Mouse (Mus musculus): ENCODE measurements at regions not wholly inside any gene's neighbourhood (a gene's known extent, or its start where the extent isn't known, plus 50 kb on each side); places are given as distances from the start of the nearest gene placed in this dataset.

DNA sequence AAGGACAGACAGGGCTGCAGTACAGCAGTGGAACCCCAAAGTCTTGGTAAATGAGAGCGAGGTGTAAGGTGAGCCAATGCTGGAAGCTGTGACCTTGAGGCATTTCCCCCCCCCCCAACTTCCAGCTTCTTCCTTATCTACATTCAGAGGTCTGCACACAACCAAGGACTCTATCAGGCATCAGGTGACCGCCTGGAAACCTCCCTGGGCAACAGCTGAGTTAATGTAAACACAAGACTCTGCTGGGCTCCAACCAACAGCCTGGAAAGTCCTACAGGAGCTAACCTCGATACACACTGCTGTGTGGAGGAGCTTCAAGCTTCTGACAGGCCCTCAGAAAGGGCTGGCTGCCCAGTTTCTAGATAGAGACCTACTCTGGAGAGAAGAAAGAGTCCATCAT is 189.4 kb upstream of the Igsf21 start:
- Histone ChIP-seq H3K9me3 (ENCODE audit: low read length) (no peaks in the 10 kb centered on the region), H3K4me1 (ENCODE audit: insufficient read depth) (no peaks in the 10 kb centered on the region), H3K4me3 (ENCODE audit: low read depth, low read length) (no peak overlapping the region), H3K36me3 (ENCODE audit: insufficient read depth) (no peaks in the 10 kb centered on the region), H3K9ac (no peak overlapping the region), H3K27me3 (ENCODE audit: insufficient read depth, low read length) (no peaks in the 10 kb centered on the region), H3K4me2 (ENCODE audit: low read depth) (no peak overlapping the region), H3K27ac (ENCODE audit: low read depth, low read length) (no peak overlapping the region)
- WGBS, result 74% methylated on average over 3 of the region's 3 CpGs
- DNase-seq (no peak), ATAC-seq (no peak)
- no peak for TF ChIP-seq CTCF (IDR thresholded peaks at IDR 0.05; ENCODE audit: low read depth)

DNA sequence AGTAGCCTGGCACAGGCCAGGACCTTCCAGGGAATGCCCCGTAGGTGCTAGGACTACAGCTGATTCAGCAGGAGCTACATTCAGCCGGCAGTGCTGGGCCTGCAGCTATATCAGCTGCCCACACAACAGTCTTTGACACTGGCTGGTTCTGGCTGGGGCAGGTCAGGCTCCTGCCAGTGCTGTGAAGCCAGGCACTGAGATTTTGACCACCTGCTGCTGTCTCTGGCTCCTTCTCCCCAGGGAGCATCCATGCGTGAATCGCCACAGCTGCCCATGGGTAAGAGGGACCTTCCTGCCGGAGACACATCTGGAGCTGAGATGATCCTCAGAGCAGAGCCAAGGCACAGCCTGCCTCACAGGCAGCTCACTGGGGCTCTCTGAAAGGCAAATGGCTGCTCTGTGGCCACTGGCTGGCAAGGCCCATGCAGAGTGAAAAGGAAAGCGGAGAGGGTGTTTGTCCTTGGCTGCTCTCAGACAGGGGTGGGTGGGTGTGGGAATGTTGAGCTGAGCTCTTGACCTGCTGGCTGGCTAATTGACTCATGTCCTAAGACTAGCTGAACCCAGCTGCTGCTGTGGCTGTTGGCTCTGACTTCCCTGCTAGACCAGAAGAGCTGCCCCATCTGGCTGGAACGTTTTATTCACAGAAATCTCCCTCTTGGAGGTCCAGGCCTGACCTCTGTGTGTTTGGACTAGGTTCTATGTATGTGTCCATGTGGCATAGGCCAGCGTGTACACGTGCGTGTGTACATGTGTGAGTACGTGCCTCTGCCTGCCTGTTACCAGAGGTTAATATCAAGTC is 187.4 kb upstream of the Igsf21 start:
- Histone ChIP-seq H3K4me1 (ENCODE audit: insufficient read depth) (no peaks in the 10 kb centered on the region), H3K4me3 (ENCODE audit: low read depth, low read length) (no peak overlapping the region), H3K36me3 (ENCODE audit: insufficient read depth) (no peaks in the 10 kb centered on the region), H3K9ac (no peak overlapping the region), H3K27me3 (ENCODE audit: insufficient read depth, low read length) (no peaks in the 10 kb centered on the region), H3K27ac (ENCODE audit: low read depth, low read length) (no peak overlapping the region), H3K4me2 (ENCODE audit: low read depth) (no peak overlapping the region), H3K9me3 (ENCODE audit: low read length) (no peaks in the 10 kb centered on the region)
- WGBS, result 66% methylated on average over 11 of the region's 11 CpGs
- no peak for TF ChIP-seq CTCF (IDR thresholded peaks at IDR 0.05; ENCODE audit: low read depth)
- ATAC-seq (no peak), DNase-seq (no peak)

DNA sequence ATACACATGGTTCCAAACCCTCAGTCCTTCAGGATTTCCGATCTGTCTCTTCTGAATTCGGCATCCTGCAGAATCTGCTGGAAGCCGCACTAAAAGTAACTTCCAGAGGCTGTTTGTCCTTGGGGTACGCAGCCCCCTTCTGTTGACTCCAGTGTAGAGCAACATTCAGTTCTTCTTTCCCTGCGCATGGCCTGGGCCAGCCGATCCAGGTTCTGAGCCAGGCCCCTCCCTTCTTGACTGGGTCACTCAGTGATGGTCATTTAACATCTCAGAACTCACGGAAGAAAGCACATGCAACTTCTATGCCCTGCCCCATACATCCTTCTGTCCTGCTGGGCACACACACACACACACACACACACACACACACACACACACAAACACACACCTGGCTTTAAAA is 185.5 kb upstream of the Igsf21 start:
- H3K36me3 ChIP-seq (ENCODE audit: insufficient read depth), result no peaks in the 10 kb centered on the region
- no peak overlapping the region for H3K4me2 ChIP-seq (ENCODE audit: low read depth)
- DNase-seq, result no peak
- H3K27ac ChIP-seq (ENCODE audit: low read depth, low read length), result no peak overlapping the region
- H3K9me3 ChIP-seq (ENCODE audit: low read length), result no peaks in the 10 kb centered on the region
- H3K4me3 ChIP-seq (ENCODE audit: low read depth, low read length), result no peak overlapping the region
- no peak for ATAC-seq
- no peak overlapping the region for H3K9ac ChIP-seq
- WGBS, result 76% methylated on average over 7 of the region's 7 CpGs
- no peaks in the 10 kb centered on the region for H3K4me1 ChIP-seq (ENCODE audit: insufficient read depth)
- TF ChIP-seq CTCF (IDR thresholded peaks at IDR 0.05; ENCODE audit: low read depth), result no peak
- no peaks in the 10 kb centered on the region for H3K27me3 ChIP-seq (ENCODE audit: insufficient read depth, low read length)

DNA sequence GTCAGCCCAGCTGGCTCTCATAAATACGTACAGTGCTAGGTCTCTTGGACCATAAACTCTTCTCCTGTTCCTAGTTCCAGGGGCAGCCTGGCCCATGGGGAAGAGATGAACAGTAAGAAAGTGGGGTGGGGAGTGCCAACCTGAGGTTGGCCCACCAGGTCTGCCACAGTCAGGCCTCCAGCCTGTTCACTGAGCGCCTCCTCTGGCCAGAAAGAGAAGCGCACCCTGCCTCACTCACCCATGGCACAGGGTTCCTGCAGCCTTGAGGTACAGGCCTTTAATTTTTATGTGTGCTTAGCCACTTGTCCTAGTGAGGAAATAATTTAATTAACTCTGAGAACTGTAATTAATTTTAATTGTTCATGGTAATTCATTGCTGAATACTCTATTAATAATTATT is 180.5 kb upstream of the Igsf21 start:
- no peaks in the 10 kb centered on the region for H3K4me1 ChIP-seq (ENCODE audit: insufficient read depth)
- no peak for ATAC-seq
- 79% methylated on average over 3 of the region's 3 CpGs for WGBS
- no peaks in the 10 kb centered on the region for H3K9me3 ChIP-seq (ENCODE audit: low read length)
- no peak for DNase-seq
- TF ChIP-seq CTCF (IDR thresholded peaks at IDR 0.05; ENCODE audit: low read depth), result peak; percentile 32; the same call in 1 of the 2 replicates
- no peak overlapping the region for H3K4me3 ChIP-seq (ENCODE audit: low read depth, low read length)
- H3K9ac ChIP-seq, result no peak overlapping the region
- H3K27me3 ChIP-seq (ENCODE audit: insufficient read depth, low read length), result no peaks in the 10 kb centered on the region
- no peaks in the 10 kb centered on the region for H3K36me3 ChIP-seq (ENCODE audit: insufficient read depth)
- H3K27ac ChIP-seq (ENCODE audit: low read depth, low read length), result no peak overlapping the region
- no peak overlapping the region for H3K4me2 ChIP-seq (ENCODE audit: low read depth)

DNA sequence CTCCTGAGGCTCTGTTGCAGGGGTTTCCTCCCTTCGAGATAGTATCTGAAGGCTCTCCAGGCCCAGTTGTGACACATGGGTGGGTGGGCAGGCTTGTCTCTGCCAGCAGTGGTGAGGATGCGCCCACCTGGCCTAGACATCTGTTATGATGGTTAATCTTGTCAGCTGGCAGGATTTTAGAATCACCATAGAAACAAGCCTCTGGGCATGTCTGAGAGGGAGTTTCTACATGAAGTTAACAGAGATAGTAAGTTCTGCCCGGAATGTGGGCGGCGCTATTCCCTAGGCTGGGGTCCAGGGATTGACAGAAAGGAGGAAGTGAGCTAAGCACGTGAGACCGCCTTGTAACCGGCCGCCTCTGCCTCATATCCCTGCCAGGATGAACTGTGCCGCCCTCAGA is 177.2 kb upstream of the Igsf21 start:
- H3K36me3 ChIP-seq (ENCODE audit: insufficient read depth), result no peaks in the 10 kb centered on the region
- H3K9me3 ChIP-seq (ENCODE audit: low read length), result no peaks in the 10 kb centered on the region
- no peak overlapping the region for H3K27ac ChIP-seq (ENCODE audit: low read depth, low read length)
- H3K27me3 ChIP-seq (ENCODE audit: insufficient read depth, low read length), result no peaks in the 10 kb centered on the region
- ATAC-seq (no peak), DNase-seq (peak; percentile 35)
- WGBS, result 88% methylated on average over 10 of the region's 10 CpGs
- H3K4me3 ChIP-seq (ENCODE audit: low read depth, low read length), result no peak overlapping the region
- no peak overlapping the region for H3K9ac ChIP-seq
- H3K4me2 ChIP-seq (ENCODE audit: low read depth), result no peak overlapping the region
- no peaks in the 10 kb centered on the region for H3K4me1 ChIP-seq (ENCODE audit: insufficient read depth)
- TF ChIP-seq CTCF (IDR thresholded peaks at IDR 0.05; ENCODE audit: low read depth), result no peak

DNA sequence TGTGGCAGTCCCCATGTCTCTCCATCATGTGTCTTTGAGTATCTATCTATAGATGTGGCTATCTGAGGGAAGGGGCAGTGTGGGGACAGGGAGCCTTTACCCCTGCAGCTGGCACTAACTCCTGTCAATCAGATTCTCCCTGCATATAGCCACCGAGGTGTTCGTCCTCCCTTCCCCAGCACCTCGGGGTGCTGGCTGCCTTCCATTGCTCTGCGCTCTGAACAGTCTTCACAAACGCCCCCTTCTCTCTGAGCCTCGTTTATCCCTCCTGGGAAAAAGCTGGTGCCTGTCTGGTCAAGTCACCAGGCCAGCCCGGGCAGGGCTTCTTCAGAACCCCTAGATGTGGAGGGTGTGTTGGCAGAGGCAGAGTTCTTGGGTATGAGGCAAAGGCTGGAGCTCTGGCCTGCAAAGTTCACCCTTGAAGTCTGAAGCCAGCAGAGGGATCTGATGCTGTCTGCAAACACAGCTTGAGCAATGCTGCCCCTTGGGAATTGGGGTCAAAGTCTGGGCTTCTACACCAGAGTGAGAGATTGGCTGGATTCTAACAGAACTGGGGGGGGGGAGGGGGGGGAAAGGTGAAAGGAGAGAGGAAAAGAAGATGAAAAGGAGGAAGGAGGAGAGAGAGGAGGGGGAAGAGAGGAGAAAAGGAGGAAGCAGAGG is 175.5 kb upstream of the Igsf21 start:
- WGBS, result 49% methylated on average over 7 of the region's 7 CpGs
- no peak overlapping the region for H3K4me3 ChIP-seq (ENCODE audit: low read depth, low read length)
- no peaks in the 10 kb centered on the region for H3K9me3 ChIP-seq (ENCODE audit: low read length)
- no peak overlapping the region for H3K27ac ChIP-seq (ENCODE audit: low read depth, low read length)
- H3K4me1 ChIP-seq (ENCODE audit: insufficient read depth), result no peaks in the 10 kb centered on the region
- H3K9ac ChIP-seq, result no peak overlapping the region
- ATAC-seq, result no peak
- DNase-seq, result no peak
- H3K36me3 ChIP-seq (ENCODE audit: insufficient read depth), result no peaks in the 10 kb centered on the region
- no peak overlapping the region for H3K4me2 ChIP-seq (ENCODE audit: low read depth)
- TF ChIP-seq CTCF (IDR thresholded peaks at IDR 0.05; ENCODE audit: low read depth), result no peak
- H3K27me3 ChIP-seq (ENCODE audit: insufficient read depth, low read length), result no peaks in the 10 kb centered on the region

DNA sequence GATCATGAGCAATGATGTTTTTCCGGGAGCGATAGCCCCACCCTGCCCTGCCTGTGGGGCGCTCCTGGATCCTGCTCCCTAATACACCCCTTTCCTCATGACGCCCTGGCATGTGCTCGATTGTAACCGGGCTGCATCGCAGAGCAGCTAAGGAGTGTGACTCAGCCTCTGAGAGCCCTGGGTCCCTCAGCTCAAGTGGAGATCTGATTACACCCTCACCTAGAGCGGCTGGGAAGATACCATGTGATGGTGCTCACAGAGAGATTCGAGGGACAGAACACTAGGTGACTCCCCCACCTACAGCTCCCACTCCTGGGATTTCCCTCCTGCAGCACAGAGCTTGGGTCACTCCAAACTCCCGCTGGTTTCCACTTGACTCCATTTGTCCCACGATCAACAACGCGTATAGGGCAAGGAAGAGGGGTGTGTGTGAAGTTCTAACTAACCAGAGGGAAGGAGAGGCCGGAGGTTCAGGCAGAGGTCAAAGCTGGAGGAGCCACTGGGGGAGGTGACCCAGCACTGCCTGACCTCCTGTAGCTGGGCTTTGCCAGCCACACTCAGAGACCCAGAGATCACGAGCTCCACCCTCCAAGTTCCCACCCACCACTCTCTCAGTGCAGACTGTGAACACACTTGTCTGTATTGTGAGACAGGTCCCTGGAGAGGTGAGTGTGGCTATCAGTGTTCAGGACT is 173.3 kb upstream of the Igsf21 start:
- ATAC-seq (no peak), DNase-seq (no peak)
- no peak for TF ChIP-seq CTCF (IDR thresholded peaks at IDR 0.05; ENCODE audit: low read depth)
- Histone ChIP-seq H3K9me3 (ENCODE audit: low read length) (no peaks in the 10 kb centered on the region), H3K27ac (ENCODE audit: low read depth, low read length) (no peak overlapping the region), H3K4me2 (ENCODE audit: low read depth) (no peak overlapping the region), H3K36me3 (ENCODE audit: insufficient read depth) (no peaks in the 10 kb centered on the region), H3K27me3 (ENCODE audit: insufficient read depth, low read length) (no peaks in the 10 kb centered on the region), H3K4me3 (ENCODE audit: low read depth, low read length) (no peak overlapping the region), H3K4me1 (ENCODE audit: insufficient read depth) (no peaks in the 10 kb centered on the region), H3K9ac (no peak overlapping the region)
- WGBS, result 78% methylated on average over 15 of the region's 15 CpGs

All from forebrain, postnatal 0 days (tissue).